Mouse (Mus musculus) adrenal gland, adult 2 months (tissue): ENCODE measurements around the gene Pla2g1b. TPM values are rescaled to one million over a fixed set of nuclear protein-coding genes. Genes with fewer than 3 reads are reported as not detected.
"Not testable (repeated sequence)": the region's sequence is repeated elsewhere in the genome, so short reads cannot be mapped to it uniquely, and the experiment has no call there.

Source experiments
- DNase-seq: peaks from one replicate; pipeline ENCODE4 v3.0.0; 2021
- polyA plus RNA-seq: library from polyadenylated mRNA; depleted of rRNA; stranded (reverse); fragments of >200 nt; gene quantifications from 2 replicates; pipeline ENCODE4 v1.2.3, GENCODE M21; 2012
- total RNA-seq, 2 experiments: library from RNA; stranded (reverse); gene quantifications; 2 replicates each; pipeline ENCODE4 v1.2.3; 2021

Pla2g1b gene
- total and polyA plus RNA-seq, 3 experiments, result not detected

- DNase-seq, result peak; percentile 88
These were observed 18.2 kb downstream of the Pla2g1b start, which contains the start of gene Sirt4 for GRCm38 (mm10) chr5:115483947-115484920. Gene Sirt4 (minus strand): TSS chr5:115484725.

- no peak for DNase-seq
These were observed 18.9 kb downstream of the Pla2g1b start for GRCm38 (mm10) chr5:115484996-115485395.

GRCm38 (mm10) chr5:115485489-115486205, 19.6 kb downstream of the Pla2g1b start:
- DNase-seq, result no peak

- DNase-seq, result no peak
These were observed 20.7 kb downstream of the Pla2g1b start for GRCm38 (mm10) chr5:115486726-115487125.

- DNase-seq, result no peak
These were observed 21.3 kb downstream of the Pla2g1b start for GRCm38 (mm10) chr5:115487353-115487752.

- no peak for DNase-seq
These were observed 22.0 kb downstream of the Pla2g1b start for GRCm38 (mm10) chr5:115487942-115488580.

- peak; percentile 79 for DNase-seq
These were observed 23.0 kb downstream of the Pla2g1b start for GRCm38 (mm10) chr5:115488841-115489698.

GRCm38 (mm10) chr5:115489699-115490637, 23.9 kb downstream of the Pla2g1b start:
- peak; percentile 89 for DNase-seq

- no peak for DNase-seq
These were observed 24.6 kb downstream of the Pla2g1b start for GRCm38 (mm10) chr5:115490638-115491000.

GRCm38 (mm10) chr5:115491076-115491475, 25.0 kb downstream of the Pla2g1b start:
- DNase-seq, result no peak

GRCm38 (mm10) chr5:115491771-115492322, 25.8 kb downstream of the Pla2g1b start:
- DNase-seq, result peak; percentile 87

GRCm38 (mm10) chr5:115492711-115493335, 26.8 kb downstream of the Pla2g1b start:
- DNase-seq, result peak; percentile 59

GRCm38 (mm10) chr5:115493441-115493840, 27.4 kb downstream of the Pla2g1b start:
- no peak for DNase-seq

GRCm38 (mm10) chr5:115495618-115496017, 29.6 kb downstream of the Pla2g1b start:
- not testable (repeated sequence) for DNase-seq

GRCm38 (mm10) chr5:115497033-115497432, 31.0 kb downstream of the Pla2g1b start:
- DNase-seq, result no peak

- no peak for DNase-seq
These were observed 32.5 kb downstream of the Pla2g1b start for GRCm38 (mm10) chr5:115498307-115499240.

GRCm38 (mm10) chr5:115500383-115500935, 34.4 kb downstream of the Pla2g1b start:
- no peak for DNase-seq

- no peak for DNase-seq
These were observed 37.0 kb downstream of the Pla2g1b start for GRCm38 (mm10) chr5:115503035-115503434.
